Mouse (Mus musculus) lung, adult 10 weeks (tissue): Measurements from ENCODE around the gene Smarca1. TPM values are rescaled to one million over a fixed set of nuclear protein-coding genes. Genes with fewer than 3 reads are reported as not detected.

ENCODE experiments used
- polyA plus RNA-seq: library from polyadenylated mRNA; stranded (reverse); fragments of 350-450 nt; fragmentation: Illumina TruSeq; extraction: RNeasy Lipid Tissue Mini Kit (QIAGEN cat#74804); gene quantifications from one replicate; pipeline ENCODE4 v1.2.3, GENCODE M21; 2014; ENCODE audit warnings: low read depth, low replicate concordance; ENCODE audit not compliant: insufficient read depth

Smarca1 gene
- polyA plus RNA-seq = 0.68 TPM

GRCm38 (mm10) chrX:47892431-47893024, at the start of gene Smarca1:
Gene Smarca1, minus strand, starts transcription at chrX:47892974.

DNA sequence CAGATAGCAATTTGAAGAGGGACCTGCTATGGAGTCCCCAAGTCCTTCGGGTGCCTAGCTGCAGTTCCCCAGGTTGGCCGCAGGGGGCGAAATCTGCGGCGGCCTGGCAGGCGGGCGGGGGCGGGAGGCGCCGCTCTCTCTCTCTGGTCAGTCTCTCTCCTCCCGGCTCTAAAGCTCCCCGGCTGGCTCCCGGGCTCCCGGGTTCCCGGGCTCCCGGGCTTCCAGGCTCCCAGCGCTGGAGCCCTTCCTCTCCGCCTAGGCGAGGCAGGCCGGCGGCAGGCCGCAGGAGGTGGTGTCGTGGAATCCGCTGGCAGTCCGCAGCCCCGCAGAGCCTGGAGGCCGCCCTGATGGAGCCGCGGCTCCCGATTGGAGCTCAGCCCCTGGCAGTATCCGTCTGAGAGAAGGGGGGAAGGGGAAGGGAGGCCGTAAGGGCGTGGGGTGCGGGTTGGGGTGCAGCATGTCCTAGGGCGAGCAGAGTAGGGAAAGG, 19.6 kb upstream of the Smarca1 start, which contains the start of gene Ocrl:
Gene Ocrl (plus strand): TSS at position 82 of the 487 bp plus-strand sequence.

Other genes with a start within 250 kb of the Smarca1 start
- gene Ocrl, start 19.4 kb upstream of the Smarca1 start, polyA plus RNA-seq = 7.5 TPM
- 17.7 TPM for gene Apln, start 141.9 kb upstream of the Smarca1 start, polyA plus RNA-seq
- 4.1 TPM for gene Xpnpep2, start 215.8 kb upstream of the Smarca1 start, polyA plus RNA-seq